Mouse (Mus musculus) ovary, postnatal 14 days (tissue): ENCODE results near the gene Nags.
A peak's percentile ranks its signal among the peaks of the same experiment; 100 is the strongest.
"Not testable (repeated sequence)": the region's sequence is repeated elsewhere in the genome, so short reads cannot be mapped to it uniquely, and the experiment has no call there.

Experiments
- DNase-seq: peaks from one replicate; pipeline ENCODE4 v3.0.0; 2022; ENCODE audit warnings: low spot score

Gene Nags

GRCm38 (mm10) chr11:102156786-102157089 lies 11.4 kb downstream of the Nags start:
- DNase-seq, result no peak

- DNase-seq, result not testable (repeated sequence)
Observed at GRCm38 (mm10) chr11:102158024-102158423, 12.7 kb downstream of the Nags start.

GRCm38 (mm10) chr11:102159781-102160180 lies 14.5 kb downstream of the Nags start:
- DNase-seq, result no peak

- DNase-seq, result no peak
Observed at GRCm38 (mm10) chr11:102165971-102166722, 20.8 kb downstream of the Nags start.

- DNase-seq, result no peak
Observed at GRCm38 (mm10) chr11:102167539-102167938, 22.2 kb downstream of the Nags start.

GRCm38 (mm10) chr11:102168689-102169088 lies 23.4 kb downstream of the Nags start:
- no peak for DNase-seq

- no peak for DNase-seq
Observed at GRCm38 (mm10) chr11:102179836-102180235, 34.5 kb downstream of the Nags start.

- no peak for DNase-seq
Observed at GRCm38 (mm10) chr11:102184253-102184645, 38.9 kb downstream of the Nags start.

GRCm38 (mm10) chr11:102184646-102185495 lies 39.6 kb downstream of the Nags start, which contains the start of gene Lsm12:
Gene Lsm12, minus strand, starts transcription at chr11:102185296.
- DNase-seq, result peak; percentile 99

- DNase-seq, result no peak
Observed at GRCm38 (mm10) chr11:102185677-102186076, 40.4 kb downstream of the Nags start.

- DNase-seq, result no peak
Observed at GRCm38 (mm10) chr11:102186235-102186634, 40.9 kb downstream of the Nags start.

- no peak for DNase-seq
Observed at GRCm38 (mm10) chr11:102188980-102189379, 43.7 kb downstream of the Nags start.

- peak; percentile 81 for DNase-seq
Observed at GRCm38 (mm10) chr11:102189461-102190436, 44.4 kb downstream of the Nags start, which contains the start of gene G6pc3. Gene G6pc3, plus strand, starts transcription at chr11:102189620.

GRCm38 (mm10) chr11:102190848-102191247 lies 45.5 kb downstream of the Nags start:
- DNase-seq, result no peak

GRCm38 (mm10) chr11:102193657-102194440 lies 48.5 kb downstream of the Nags start:
- DNase-seq, result no peak

- no peak for DNase-seq
Observed at GRCm38 (mm10) chr11:102196018-102196797, 50.9 kb downstream of the Nags start.

GRCm38 (mm10) chr11:102198245-102198644 lies 52.9 kb downstream of the Nags start:
- DNase-seq, result no peak
